Mouse (Mus musculus) cerebellum, postnatal 14 days (tissue): ENCODE measurements around the gene Clrn1.
A peak's percentile ranks its signal among the peaks of the same experiment; 100 is the strongest.
"Not testable (repeated sequence)": the region's sequence is repeated elsewhere in the genome, so short reads cannot be mapped to it uniquely, and the experiment has no call there.

Experiments used
- DNase-seq, 2 experiments: peaks; one replicate each; pipeline ENCODE4 v3.0.0; 2021; ENCODE audit warnings: mixed read lengths in 2 of 2

Clrn1 gene

GRCm38 (mm10) chr3:58884801-58885573 is at the start of gene Clrn1:
Gene Clrn1, minus strand, starts transcription at chr3:58885340.
- peak; percentile 50 to 54 for DNase-seq

DNA sequence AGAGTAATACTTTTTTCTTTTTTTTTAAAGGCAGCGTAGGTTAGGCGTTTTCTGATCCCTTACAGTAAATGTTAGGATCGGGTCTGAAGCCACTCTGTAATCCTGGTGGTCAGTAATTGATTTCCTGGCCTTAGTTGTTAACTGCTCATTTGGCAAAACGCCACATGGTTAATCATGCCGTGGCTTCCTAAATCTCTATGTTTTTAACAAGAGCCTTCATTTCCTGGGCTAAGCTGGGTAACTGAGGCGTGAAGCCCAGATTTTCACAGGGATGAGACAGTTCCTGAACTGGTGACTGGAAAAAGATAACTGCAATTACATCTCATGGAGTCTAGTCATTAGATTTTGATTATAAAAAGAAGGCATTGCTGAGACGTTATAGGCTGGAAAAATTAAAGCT is 38.9 kb upstream of the Clrn1 start:
- DNase-seq, result peak; percentile 30 to 32

- no peak for DNase-seq
Measured at GRCm38 (mm10) chr3:58923140-58923539, 38.0 kb upstream of the Clrn1 start.

- DNase-seq, result no peak
Measured at GRCm38 (mm10) chr3:58922636-58923035, 37.5 kb upstream of the Clrn1 start.

DNA sequence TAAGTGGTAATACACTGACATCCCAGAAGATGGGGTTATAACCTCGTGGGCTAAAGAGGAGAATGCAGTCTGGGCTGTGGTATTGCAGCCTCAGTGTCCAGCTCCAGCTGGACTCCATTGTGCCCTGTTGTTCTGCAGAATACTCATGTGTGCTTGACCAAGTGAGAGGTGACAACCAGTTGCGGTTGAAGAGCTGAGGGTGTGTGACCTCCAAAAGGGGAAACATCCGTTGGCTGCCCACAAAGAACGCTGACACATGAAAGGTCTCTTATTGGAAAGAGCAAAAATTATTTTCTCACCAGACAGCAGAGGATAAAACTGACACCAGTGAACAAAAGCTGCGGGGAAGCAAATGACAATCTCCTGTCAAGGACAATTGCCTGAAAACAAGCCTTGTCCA is 36.2 kb upstream of the Clrn1 start:
- DNase-seq, result no peak

DNA sequence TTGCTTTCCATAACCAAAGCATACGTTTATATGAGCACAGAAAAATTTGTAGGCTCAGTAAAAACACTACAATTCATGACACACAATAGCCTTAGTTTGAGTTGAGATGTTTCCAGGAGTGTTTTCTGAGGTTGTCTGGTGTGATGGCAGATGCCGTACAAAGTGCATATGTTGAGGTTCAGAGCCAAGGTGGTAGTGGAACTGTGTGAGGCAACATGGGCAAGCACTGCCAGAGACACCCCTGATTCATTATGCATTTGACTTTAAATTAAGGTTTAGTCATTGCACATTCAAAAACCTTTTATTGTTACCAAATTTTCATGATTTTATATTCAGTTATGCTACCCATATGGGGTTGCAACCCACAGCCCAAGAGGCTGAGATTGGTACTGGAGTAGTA is 19.5 kb upstream of the Clrn1 start:
- no peak for DNase-seq

DNA sequence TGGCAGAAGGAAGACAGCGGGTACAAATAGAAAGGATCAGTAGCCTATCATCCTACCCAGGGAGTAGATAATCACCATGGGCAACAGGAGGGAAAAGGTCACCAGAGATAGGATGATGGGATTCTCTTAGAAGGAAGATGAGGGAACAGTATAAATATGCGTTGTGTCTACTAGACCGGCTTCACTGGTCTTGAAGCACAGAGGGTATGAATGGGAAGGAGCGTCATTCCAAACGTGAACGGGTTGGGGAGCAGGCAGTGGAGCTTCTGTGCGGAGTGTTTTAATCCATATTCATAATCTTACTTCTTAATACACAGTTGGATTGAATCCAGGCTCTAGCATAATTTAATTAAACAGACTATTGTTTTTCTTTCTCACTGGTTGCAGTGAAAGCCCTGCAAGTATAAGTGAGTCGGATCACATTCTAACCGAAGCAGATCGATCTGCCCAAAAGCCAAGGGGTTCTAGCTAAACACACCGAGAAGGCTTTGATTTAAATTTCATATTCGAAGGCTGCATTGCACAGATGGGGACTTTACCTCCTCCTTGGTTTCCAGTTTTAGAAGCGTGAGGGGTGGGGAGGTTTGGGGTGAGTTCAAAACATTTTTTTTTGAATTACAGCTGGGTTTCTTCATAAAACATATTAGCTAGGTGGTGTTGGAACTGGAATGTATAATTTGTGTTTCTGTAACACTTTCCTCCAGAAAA is 17.1 kb upstream of the Clrn1 start:
- DNase-seq, result peak in 1 of 2 experiments; percentile 8

GRCm38 (mm10) chr3:58895131-58895530 is 10.0 kb upstream of the Clrn1 start:
- no peak for DNase-seq

DNA sequence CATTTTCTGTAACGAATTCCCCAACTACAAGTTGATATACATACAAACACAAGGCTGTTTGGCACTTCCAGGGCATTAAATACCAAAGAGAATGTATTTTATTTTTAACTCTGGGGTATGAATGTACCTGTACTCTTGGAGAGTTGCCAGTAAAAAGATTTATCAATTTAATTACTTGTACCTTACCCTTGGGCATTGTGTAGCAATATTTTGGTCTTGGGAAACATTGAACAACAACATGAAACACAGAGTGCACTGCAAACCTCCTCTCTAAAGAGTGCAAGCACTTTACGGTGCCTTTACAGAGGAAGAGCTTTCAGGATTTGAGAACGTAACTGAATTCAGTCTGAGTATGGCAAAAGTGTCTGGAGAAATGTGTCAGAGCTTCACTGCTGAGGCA is 9.4 kb upstream of the Clrn1 start:
- DNase-seq, result no peak

DNA sequence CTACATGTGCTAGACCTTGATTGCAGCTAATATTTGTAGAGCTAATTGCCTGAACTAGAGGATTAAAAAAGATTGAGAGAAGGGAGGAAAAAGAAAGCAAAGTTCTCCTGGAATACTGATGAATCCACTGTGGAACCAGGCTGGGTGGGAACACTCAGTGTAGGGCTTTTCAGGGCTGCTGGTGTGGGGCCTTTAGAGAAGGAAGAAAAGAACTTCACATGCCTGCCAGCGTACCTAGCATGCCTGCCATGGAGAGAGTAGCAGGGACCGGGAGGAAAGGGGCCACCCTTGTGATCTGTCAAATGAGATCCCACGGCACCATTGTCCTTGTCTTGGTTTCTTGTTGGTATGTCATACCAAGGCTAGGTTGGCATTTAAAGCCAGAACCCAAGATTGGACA is 4.5 kb upstream of the Clrn1 start:
- no peak for DNase-seq

GRCm38 (mm10) chr3:58888131-58888715 is 3.1 kb upstream of the Clrn1 start:
- DNase-seq, result no peak

GRCm38 (mm10) chr3:58887719-58888118 is 2.6 kb upstream of the Clrn1 start:
- no peak for DNase-seq

DNA sequence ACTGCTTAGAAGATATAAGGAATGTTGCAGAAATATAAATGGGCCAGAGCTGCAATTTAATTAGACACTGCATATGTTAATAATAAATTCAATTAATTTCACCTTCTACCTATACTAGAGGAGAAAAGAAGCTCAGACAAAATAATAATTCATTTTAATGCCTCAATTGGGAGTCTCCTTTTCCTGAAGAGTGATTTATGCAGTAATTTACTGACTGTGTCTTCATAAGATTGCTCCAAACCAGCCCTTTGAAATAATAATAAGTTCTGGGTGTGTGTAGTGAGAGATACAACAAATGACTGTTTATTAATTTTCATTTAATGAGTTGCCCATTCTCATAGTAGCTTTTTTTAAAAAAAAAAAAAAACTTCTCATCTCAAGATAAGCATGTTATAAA is 1.6 kb downstream of the Clrn1 start:
- no peak for DNase-seq

DNA sequence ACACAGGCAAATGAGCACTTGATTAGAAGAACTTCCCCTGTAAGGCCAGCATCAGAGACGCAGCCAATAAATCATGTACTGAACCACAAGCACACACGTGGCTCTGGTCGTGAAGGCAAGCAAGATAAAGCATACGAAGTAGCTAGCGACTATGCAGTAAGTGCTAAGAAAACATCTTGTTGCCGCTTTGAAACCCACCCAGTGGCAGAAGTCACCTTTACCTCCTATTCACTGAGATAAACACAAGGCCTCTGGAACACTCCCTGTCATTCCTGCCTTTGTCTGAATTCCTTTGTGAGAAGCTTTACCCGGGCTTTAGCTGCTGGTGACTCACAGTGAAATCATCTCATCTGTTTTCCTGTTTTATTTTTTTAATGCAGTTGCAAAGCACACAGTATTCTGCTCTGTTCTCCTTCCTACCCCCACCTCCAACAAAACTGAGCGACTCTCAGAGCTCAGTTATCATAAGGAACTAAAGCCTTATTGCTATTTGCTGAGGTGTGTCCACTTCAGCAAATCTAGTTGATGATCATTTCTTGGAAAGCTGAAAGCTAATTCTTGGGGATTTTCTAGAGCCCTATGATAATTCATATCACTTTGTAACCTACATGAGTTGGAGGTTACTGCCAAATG is 2.1 kb downstream of the Clrn1 start:
- no peak for DNase-seq

DNA sequence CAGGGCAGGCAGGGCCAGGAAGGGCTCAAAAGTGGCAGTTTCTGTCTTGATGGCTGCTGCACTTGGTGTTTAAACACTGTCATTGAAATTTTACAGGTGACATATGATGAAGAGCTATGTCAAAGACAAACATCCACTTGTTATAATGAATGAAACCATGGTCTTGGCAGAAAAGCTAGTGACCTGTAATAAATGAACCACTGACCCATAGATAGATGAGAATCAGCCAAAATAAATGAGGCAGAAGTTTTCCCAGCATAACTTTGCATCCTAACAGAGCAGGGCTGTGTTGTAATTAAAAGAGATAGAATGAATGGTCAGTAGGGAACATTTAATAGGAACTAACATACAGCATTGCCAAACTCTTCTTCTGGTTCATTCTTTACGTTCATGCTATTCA is 4.1 kb downstream of the Clrn1 start:
- DNase-seq, result no peak

DNA sequence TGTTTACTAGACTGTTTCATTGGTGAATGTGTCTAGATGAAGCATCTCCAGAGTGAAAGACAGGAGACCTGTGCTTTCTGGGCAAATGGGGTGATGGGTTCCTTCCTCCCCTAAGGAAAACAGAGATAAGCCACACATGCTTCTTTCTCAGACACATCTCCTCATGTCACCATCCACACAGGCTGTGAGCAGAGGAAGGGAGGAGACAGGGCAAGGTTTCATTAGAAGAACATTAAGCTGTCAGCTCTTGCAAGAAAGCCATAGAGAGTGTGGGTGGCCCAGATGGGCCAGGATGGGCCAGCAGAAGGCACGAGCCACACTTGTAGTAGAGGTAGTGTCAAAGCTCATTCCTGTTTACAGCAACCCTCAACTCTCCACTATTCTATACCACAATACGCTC is 5.0 kb downstream of the Clrn1 start:
- DNase-seq, result no peak

- not testable (repeated sequence) for DNase-seq
Measured at GRCm38 (mm10) chr3:58871882-58872281, 13.3 kb downstream of the Clrn1 start.

GRCm38 (mm10) chr3:58865690-58866089 is 19.4 kb downstream of the Clrn1 start:
- DNase-seq, result peak; percentile 13 to 49

DNA sequence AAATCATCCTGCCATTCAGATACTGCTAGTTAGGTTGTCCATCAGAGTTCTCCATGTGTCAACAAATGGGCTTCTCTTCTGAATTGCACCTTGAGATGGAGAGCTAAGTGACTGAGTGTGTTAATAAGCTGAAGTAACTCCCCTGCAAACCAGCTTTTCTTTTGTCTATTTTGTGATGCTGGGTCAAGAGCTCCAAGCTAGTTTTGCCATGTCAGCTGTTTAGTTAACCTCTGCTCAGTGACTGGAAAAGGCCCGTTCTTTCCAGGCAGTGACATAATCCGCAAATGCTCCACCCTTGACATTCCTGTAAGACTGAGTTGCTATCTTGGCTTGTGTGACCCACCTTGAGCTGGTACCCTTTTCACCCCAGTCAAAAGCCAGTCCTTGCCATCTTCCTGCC is 22.2 kb downstream of the Clrn1 start:
- DNase-seq, result no peak

DNA sequence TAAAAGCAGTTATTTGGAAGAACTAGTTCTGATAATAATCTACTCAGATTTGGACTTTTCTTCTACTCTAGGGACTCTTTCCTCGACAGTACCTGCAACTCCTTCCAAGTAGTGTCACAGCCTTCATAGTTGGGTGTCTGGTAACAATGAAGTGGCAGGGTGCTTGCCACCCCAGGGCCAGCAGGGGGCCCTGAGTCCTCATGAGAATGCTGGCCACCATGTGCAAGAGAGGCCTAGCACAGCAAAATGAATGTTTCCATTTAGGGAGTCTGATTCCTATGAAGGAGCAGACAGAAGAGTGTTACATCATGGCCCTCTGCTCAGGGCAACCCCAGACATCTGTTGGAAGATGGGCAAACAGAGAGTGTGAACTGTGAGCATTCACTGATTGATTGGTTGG is 41.7 kb downstream of the Clrn1 start:
- no peak for DNase-seq

DNA sequence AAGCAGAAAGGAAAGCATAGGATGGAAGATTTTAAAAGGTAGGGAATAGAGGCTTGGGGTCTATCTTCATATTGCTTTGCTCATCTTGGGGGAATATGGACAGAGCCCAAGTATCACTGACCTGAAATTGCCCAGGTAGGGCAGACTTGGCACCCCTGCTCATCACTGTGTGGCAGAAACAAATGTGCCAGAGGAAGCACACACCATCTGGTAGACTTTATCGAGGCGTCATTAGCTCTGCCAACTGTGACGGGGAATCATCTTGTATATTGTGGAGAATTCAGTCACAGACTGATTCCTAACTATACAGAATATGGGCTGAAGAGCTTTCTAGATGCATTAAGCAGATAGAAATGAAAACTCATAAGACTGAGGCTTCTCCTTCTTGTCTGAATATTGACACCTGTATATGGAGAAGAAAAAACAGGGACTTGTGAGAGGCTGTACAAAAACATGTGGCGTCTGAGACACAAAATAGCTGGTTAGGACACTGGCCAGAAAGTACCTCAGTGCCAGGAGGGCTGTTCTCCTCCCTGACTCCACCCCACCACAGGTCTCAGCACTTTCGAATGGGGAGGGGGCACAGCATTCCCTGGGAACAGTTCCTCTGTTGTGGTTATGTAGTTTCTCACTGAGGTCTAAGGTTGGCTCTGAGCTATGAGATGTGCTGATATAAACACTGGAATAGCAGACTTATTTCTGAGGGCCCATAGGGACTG is 51.5 kb downstream of the Clrn1 start:
- peak; percentile 73 to 78 for DNase-seq

DNA sequence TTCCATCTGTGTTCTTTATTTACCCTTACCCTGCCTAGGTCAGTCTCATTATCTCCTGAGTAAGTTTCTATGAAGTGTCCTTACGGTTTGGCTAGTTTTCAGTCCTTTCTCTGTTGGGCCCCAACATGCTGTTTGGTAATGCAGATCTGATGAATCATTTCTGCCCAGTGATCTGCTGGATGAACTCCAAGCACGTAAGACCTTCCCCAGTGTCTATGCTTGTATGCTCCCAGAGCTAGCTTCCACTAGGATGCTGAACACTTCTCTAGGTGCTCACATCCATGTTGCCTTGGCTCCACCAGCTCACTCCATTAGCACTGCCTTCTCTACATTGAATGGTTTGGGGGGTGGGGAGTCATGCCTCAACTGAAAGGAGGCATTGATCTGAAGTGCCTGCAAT is 52.3 kb downstream of the Clrn1 start:
- peak; percentile 21 to 55 for DNase-seq

GRCm38 (mm10) chr3:58831586-58831985 is 53.6 kb downstream of the Clrn1 start:
- no peak for DNase-seq
